Mouse (Mus musculus): ENCODE measurements around the gene Sv2b. TPM values are rescaled to one million over a fixed set of nuclear protein-coding genes. Genes with fewer than 3 reads are reported as not detected.

The Sv2b gene
- total and polyA plus RNA-seq, 2 experiments from 2014 or later, result 13.7 to 42.2 TPM

- Histone ChIP-seq H3K4me2 (ENCODE audit: low read depth, low read length, poor library complexity, severe bottlenecking) (no peak overlapping the region), H3K9ac (replicated peaks; ENCODE audit: low read length, poor library complexity, severe bottlenecking) (no peak overlapping the region), H3K9me3 (ENCODE audit: low read length) (no peaks in the 10 kb centered on the region), H3K36me3 (ENCODE audit: insufficient read depth, low read length) (no peaks in the 10 kb centered on the region), H3K4me1 (ENCODE audit: insufficient read depth, low read length) (0 out of 2 replicates have a peak, but pooled peaks cover 2% of the 10 kb centered on the region), H3K4me3 (ENCODE audit: low read depth, low read length) (no peak overlapping the region), H3K27me3 (ENCODE audit: insufficient read depth, low read length) (no peaks in the 10 kb centered on the region), H3K27ac (ENCODE audit: low read depth, low read length) (no peak overlapping the region)
- peak; percentile 59 for TF ChIP-seq CTCF (IDR thresholded peaks at IDR 0.05)
- DNase-seq (ENCODE audit: low spot score) (no peak), ATAC-seq (ENCODE audit: low FRiP score) (no peak)
- WGBS, result 97% methylated on average over 1 of the region's 1 CpGs
Measured at GRCm38 (mm10) chr7:75147174-75147573, 161.9 kb downstream of the Sv2b start.

GRCm38 (mm10) chr7:75142800-75143199 is 166.3 kb downstream of the Sv2b start:
- H3K9me3 ChIP-seq (ENCODE audit: low read length), result no peaks in the 10 kb centered on the region
- ATAC-seq (ENCODE audit: low FRiP score), result no peak
- TF ChIP-seq CTCF (IDR thresholded peaks at IDR 0.05), result no peak
- no peak for DNase-seq (ENCODE audit: low spot score)
- no peaks in the 10 kb centered on the region for H3K27me3 ChIP-seq (ENCODE audit: insufficient read depth, low read length)
- 0 out of 2 replicates have a peak, but pooled peaks cover 6% of the 10 kb centered on the region for H3K4me1 ChIP-seq (ENCODE audit: insufficient read depth, low read length)
- 46% methylated on average over 2 of the region's 2 CpGs for WGBS
- no peak overlapping the region for H3K9ac ChIP-seq (replicated peaks; ENCODE audit: low read length, poor library complexity, severe bottlenecking)
- H3K4me3 ChIP-seq (ENCODE audit: low read depth, low read length), result no peak overlapping the region
- H3K36me3 ChIP-seq (ENCODE audit: insufficient read depth, low read length), result no peaks in the 10 kb centered on the region
- H3K27ac ChIP-seq (ENCODE audit: low read depth, low read length), result no peak overlapping the region
- no peak overlapping the region for H3K4me2 ChIP-seq (ENCODE audit: low read depth, low read length, poor library complexity, severe bottlenecking)

GRCm38 (mm10) chr7:75141919-75142700 is 167.0 kb downstream of the Sv2b start:
- no peak overlapping the region for H3K27ac ChIP-seq (ENCODE audit: low read depth, low read length)
- 0 out of 2 replicates have a peak, but pooled peaks cover 6% of the 10 kb centered on the region for H3K4me1 ChIP-seq (ENCODE audit: insufficient read depth, low read length)
- H3K4me2 ChIP-seq (ENCODE audit: low read depth, low read length, poor library complexity, severe bottlenecking), result peak overlapping the region; percentile 46
- no peak overlapping the region for H3K9ac ChIP-seq (replicated peaks; ENCODE audit: low read length, poor library complexity, severe bottlenecking)
- no peaks in the 10 kb centered on the region for H3K9me3 ChIP-seq (ENCODE audit: low read length)
- no peak for TF ChIP-seq CTCF (IDR thresholded peaks at IDR 0.05)
- peak; percentile 28 for DNase-seq (ENCODE audit: low spot score)
- no peaks in the 10 kb centered on the region for H3K36me3 ChIP-seq (ENCODE audit: insufficient read depth, low read length)
- peak overlapping the region; percentile 22 for H3K4me3 ChIP-seq (ENCODE audit: low read depth, low read length)
- ATAC-seq (ENCODE audit: low FRiP score), result no peak
- 10% methylated on average over 17 of the region's 17 CpGs for WGBS
- no peaks in the 10 kb centered on the region for H3K27me3 ChIP-seq (ENCODE audit: insufficient read depth, low read length)

- 0 out of 2 replicates have a peak, but pooled peaks cover 6% of the 10 kb centered on the region for H3K4me1 ChIP-seq (ENCODE audit: insufficient read depth, low read length)
- no peaks in the 10 kb centered on the region for H3K36me3 ChIP-seq (ENCODE audit: insufficient read depth, low read length)
- no peak overlapping the region for H3K9ac ChIP-seq (replicated peaks; ENCODE audit: low read length, poor library complexity, severe bottlenecking)
- no peak overlapping the region for H3K4me2 ChIP-seq (ENCODE audit: low read depth, low read length, poor library complexity, severe bottlenecking)
- no peak for DNase-seq (ENCODE audit: low spot score)
- WGBS, result 93% methylated on average over 2 of the region's 2 CpGs
- ATAC-seq (ENCODE audit: low FRiP score), result no peak
- TF ChIP-seq CTCF (IDR thresholded peaks at IDR 0.05), result peak; percentile 38
- H3K4me3 ChIP-seq (ENCODE audit: low read depth, low read length), result no peak overlapping the region
- no peak overlapping the region for H3K27ac ChIP-seq (ENCODE audit: low read depth, low read length)
- no peaks in the 10 kb centered on the region for H3K27me3 ChIP-seq (ENCODE audit: insufficient read depth, low read length)
- H3K9me3 ChIP-seq (ENCODE audit: low read length), result no peaks in the 10 kb centered on the region
Measured at GRCm38 (mm10) chr7:75139306-75139705, 169.8 kb downstream of the Sv2b start.

- 29% methylated on average over 14 of the region's 15 CpGs for WGBS
Measured at GRCm38 (mm10) chr7:75134710-75135617, 174.1 kb downstream of the Sv2b start.

More at GRCm38 (mm10) chr7:75134710-75135617, 174.1 kb downstream of the Sv2b start:
- Histone ChIP-seq H3K27ac (ENCODE audit: low read depth, low read length) (no peak overlapping the region), H3K4me2 (ENCODE audit: low read depth, low read length, poor library complexity, severe bottlenecking) (no peak overlapping the region), H3K4me1 (ENCODE audit: insufficient read depth, low read length) (no peaks in the 10 kb centered on the region), H3K27me3 (ENCODE audit: insufficient read depth, low read length) (no peaks in the 10 kb centered on the region), H3K4me3 (ENCODE audit: low read depth, low read length) (no peak overlapping the region), H3K9ac (replicated peaks; ENCODE audit: low read length, poor library complexity, severe bottlenecking) (no peak overlapping the region), H3K36me3 (ENCODE audit: insufficient read depth, low read length) (no peaks in the 10 kb centered on the region), H3K9me3 (ENCODE audit: low read length) (no peaks in the 10 kb centered on the region)
- ATAC-seq (ENCODE audit: low FRiP score) (peak; percentile 60), DNase-seq (ENCODE audit: low spot score) (peak; percentile 72)
- peak; percentile 74 for TF ChIP-seq CTCF (IDR thresholded peaks at IDR 0.05)
